Mouse (Mus musculus) thymus, adult 2 months (tissue): ENCODE measurements around the gene Chit1. TPM values are rescaled to one million over a fixed set of nuclear protein-coding genes. Genes with fewer than 3 reads are reported as not detected.

Source experiments
- DNase-seq: peaks from one replicate; pipeline ENCODE4 v3.0.0; 2021
- H3K27ac ChIP-seq: fragments of 200-500 bp; 2 replicates; pipeline ENCODE4 v1.5.1; 2012; ENCODE audit warnings: low read length, control low read depth; ENCODE audit not compliant: control insufficient read depth, insufficient read depth
- H3K27me3 ChIP-seq: fragments of 200-500 bp; 2 replicates; pipeline ENCODE4 v1.6.1; 2012; ENCODE audit warnings: mild to moderate bottlenecking, low read length, moderate library complexity, mixed read lengths; ENCODE audit not compliant: control insufficient read depth, insufficient read depth
- H3K36me3 ChIP-seq: fragments of 200-500 bp; 2 replicates; pipeline ENCODE4 v1.6.1; 2012; ENCODE audit warnings: mild to moderate bottlenecking, low read length, moderate library complexity; ENCODE audit not compliant: control insufficient read depth, insufficient read depth
- H3K4me1 ChIP-seq: fragments of 200-500 bp; replicated peaks from 2 replicates; pipeline ENCODE4 v1.6.1; 2012; ENCODE audit warnings: low read length; ENCODE audit not compliant: control insufficient read depth, insufficient read depth
- H3K4me3 ChIP-seq: fragments of 200-500 bp; 2 replicates; pipeline ENCODE4 v1.5.1; 2012; ENCODE audit warnings: mild to moderate bottlenecking, low read length, control low read depth, moderate library complexity; ENCODE audit not compliant: control insufficient read depth, insufficient read depth
- CTCF ChIP-seq: fragments of 200-500 bp; IDR thresholded peaks from 2 replicates; pipeline ENCODE4 v1.5.1; 2012; ENCODE audit warnings: mild to moderate bottlenecking, control low read depth, low read length, moderate library complexity, borderline replicate concordance; ENCODE audit not compliant: control insufficient read depth, poor library complexity, insufficient read depth; ENCODE audit errors: extremely low read depth
- POLR2A ChIP-seq: fragments of 200-500 bp; IDR thresholded peaks from 2 replicates; pipeline ENCODE4 v1.6.1; 2012; ENCODE audit warnings: mild to moderate bottlenecking, low read length, control low read depth, moderate library complexity; ENCODE audit not compliant: control insufficient read depth, poor library complexity, insufficient read depth; ENCODE audit errors: extremely low read depth
- WGBS: fragments of 180-500 bp; shearing (Covaris S2); methylation state at CpG from one replicate; pipeline ENCODE4 v1.1.7; 2018; 5-methylcytosine and 5-hydroxymethylcytosine counted together
- polyA plus RNA-seq: library from polyadenylated mRNA; depleted of rRNA; stranded (reverse); fragments of >200 nt; gene quantifications from 2 replicates; pipeline ENCODE4 v1.2.3, GENCODE M21; 2012

Chit1 gene
- polyA plus RNA-seq, 1 experiment = 0.78 TPM

DNA sequence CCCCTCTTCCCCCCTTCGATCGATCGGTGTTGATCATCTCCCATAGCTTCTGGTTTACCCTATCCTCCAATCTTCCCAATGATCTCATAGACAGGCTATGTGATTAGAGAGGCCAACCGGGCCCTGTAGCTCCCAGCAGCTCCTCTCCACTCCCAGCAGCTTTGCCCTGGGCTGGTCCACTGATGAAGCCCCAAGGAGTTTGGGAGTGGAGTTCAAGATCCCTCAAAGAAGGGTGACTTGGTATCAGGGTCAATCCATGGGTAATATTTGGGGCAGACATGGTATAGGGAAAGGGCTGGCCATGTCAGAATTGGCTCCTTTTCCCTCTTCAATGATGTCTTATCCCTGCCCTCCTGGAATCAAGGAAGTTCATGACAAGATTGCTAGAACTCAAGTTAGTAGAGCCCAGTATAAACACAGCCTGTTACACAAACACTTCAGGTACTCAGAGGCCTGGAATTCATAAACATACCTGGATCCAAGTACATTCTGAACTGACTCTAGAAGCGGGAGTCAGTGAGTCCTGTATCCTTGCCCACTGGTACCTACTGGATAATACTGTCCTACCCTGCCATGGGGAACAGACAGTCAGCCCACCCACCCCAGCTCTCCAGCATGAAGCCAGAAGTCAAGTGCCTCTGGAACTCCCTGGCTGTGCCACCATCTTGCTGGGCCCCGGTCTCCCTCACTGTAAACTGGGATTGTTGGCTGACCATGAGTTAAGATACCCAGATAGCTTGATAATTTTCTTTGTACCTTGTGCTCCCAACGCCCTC is 13.8 kb upstream of the Chit1 start:
- Histone ChIP-seq H3K27ac (no peak overlapping the region), H3K4me3 (no peak overlapping the region), H3K27me3 (no peaks in the 10 kb centered on the region), H3K4me1 (peaks cover 67% of the 10 kb centered on the region), H3K36me3 (no peaks in the 10 kb centered on the region)
- 96% methylated on average over 7 of the region's 7 CpGs for WGBS
- TF ChIP-seq POLR2A (no peak), CTCF (no peak)
- no peak for DNase-seq

DNA sequence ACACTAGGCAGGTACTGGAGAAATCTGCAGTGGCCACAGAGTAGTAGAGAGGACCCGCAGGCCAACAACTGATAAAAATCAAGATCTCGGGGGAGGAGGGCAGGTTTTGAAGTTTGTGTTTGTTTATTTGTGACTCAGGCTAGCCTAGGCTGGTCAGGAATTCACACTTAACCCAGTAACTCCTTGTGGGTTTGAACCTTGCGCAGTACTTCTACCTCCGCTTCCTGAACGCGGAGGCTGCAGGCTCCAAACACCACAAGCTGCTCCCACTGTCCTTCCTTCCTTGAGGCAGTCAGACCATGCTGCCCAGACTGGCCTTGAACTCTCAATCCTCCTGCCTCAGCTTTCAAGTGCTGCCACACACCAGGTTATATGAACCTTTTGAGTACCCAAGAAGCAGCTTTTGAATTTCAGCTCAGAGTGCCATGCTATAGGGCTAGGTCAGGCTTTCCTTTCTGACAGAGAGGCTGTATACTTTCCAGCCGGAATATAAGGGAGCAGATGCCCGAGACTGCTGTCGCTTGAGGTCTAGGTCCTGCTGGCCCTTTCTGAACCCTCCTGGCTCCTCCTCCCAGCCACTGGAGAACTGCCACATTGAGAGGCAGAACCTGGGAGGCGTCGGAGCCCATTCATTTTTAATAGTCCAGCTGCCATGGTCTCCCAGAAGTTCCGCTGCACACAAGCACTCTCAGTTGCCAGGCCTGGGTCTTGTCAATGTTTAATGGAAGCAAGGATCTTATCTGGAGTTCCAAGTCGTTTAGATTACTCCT is 12.9 kb upstream of the Chit1 start:
- peaks cover 60% of the 10 kb centered on the region for H3K4me1 ChIP-seq
- no peak for TF ChIP-seq CTCF
- no peak for TF ChIP-seq POLR2A
- H3K36me3 ChIP-seq = no peaks in the 10 kb centered on the region
- no peak overlapping the region for H3K4me3 ChIP-seq
- DNase-seq = no peak
- no peaks in the 10 kb centered on the region for H3K27me3 ChIP-seq
- H3K27ac ChIP-seq = peak overlapping the region; percentile 69
- WGBS = 71% methylated on average over 13 of the region's 13 CpGs

DNA sequence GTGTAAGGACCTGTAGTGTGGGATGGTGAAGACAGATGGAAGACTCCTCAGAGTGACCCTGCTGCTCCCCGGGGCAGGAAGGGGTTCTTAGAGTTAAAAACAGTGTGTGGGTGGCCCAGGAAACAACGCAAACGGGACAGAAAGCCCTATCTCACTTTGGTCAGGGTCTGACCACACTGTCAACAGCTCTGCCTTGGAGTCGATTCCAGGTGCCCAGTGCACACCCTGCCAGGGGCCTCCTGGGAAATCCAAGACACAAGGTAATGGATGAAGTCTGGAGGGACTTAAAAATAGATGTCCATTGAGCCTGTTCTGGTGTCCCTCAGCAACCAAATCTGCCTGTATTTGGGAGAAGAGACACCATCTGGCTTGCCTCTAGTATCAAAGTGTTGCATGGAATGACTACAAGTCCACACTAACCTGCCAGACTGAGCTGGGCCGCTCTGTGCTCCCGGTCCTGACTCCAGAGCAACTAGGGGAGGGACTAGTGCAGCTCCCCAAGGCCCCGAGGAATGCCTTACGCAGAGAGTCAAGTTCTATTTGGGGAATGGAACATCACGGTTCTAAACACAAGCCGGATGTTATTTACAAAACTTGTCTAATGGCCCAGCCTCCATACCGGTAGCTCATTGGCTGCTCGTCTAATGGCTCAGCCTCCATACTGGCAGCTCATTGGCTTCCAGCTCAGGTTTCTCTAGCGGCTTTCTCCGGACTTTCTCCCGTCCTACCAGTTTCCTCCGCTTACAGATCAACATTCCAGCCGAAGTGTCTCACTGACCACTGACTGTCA is 12.1 kb upstream of the Chit1 start:
- peaks cover 56% of the 10 kb centered on the region for H3K4me1 ChIP-seq
- DNase-seq = peak; percentile 41
- TF ChIP-seq POLR2A (0 out of 2 replicates have a peak, but pooled peaks have one; percentile 14), CTCF (no peak)
- H3K27me3 ChIP-seq = no peaks in the 10 kb centered on the region
- H3K27ac ChIP-seq = peak overlapping the region; percentile 69
- 10% methylated on average over 17 of the region's 17 CpGs for WGBS
- peak overlapping the region; percentile 69 for H3K4me3 ChIP-seq
- no peaks in the 10 kb centered on the region for H3K36me3 ChIP-seq

DNA sequence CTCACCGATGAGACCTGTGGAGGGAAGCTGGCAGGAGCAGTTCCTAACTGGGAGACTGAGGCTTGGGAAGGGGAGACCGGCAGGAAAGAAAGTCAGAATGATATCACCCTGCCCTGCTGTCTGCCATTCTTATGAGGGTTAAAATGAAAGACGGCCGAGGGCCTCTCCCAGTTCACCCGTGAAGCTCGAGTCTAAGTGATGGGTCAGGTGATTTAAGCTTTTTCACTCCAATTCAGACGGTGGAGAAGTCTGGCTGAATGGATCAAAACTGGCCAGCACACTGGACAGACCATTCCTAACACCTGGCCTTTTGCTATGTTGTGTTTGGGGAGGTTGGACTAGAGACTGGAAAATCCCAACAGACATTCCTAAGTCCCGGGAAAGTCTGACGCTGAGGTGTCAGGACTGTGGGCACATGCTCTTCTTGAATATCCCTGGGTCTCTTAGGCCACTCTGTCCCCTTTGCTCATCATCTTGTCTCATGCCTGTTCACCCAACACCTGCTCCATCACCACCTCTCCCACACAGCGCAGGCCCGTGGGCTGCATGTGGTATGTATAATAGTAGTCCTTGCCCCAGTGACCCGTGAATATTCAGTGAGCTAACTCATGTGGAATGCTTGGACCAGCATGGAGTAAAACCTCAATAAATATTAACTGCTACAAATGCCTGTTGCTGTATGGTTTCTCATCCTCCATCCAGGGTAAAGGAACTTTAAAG is 11.4 kb upstream of the Chit1 start:
- Histone ChIP-seq H3K36me3 (no peaks in the 10 kb centered on the region), H3K4me3 (peak overlapping the region; percentile 69), H3K27me3 (no peaks in the 10 kb centered on the region), H3K27ac (peak overlapping the region; percentile 69; the same call in 1 of the 2 replicates), H3K4me1 (peaks cover 52% of the 10 kb centered on the region)
- no peak for DNase-seq
- WGBS = 42% methylated on average over 12 of the region's 12 CpGs
- 0 out of 2 replicates have a peak, but pooled peaks have one; percentile 12 for TF ChIP-seq POLR2A
- TF ChIP-seq CTCF = no peak

DNA sequence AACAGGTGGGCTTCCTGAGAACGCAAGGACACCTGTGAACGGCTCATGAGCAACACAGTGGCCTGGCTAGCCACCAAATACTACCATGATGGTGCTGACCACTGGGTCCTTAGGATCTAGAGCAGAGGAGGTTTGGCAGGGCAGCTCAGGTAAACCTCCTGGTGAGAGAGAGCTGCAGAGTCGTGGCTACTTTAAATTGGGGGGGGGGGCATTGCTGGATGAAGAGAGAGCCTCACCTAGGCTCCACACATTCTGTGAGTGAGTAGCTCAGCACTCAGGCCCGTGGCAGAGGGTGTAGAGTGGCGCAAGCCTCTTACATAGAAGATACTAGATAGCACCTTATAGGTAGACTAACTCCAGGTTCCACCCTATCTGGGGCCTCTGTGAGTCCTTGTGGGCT is 10.6 kb upstream of the Chit1 start:
- WGBS = 94% methylated on average over 5 of the region's 5 CpGs
- Histone ChIP-seq H3K4me3 (no peak overlapping the region), H3K27me3 (no peaks in the 10 kb centered on the region), H3K36me3 (no peaks in the 10 kb centered on the region), H3K27ac (no peak overlapping the region), H3K4me1 (peaks cover 51% of the 10 kb centered on the region)
- TF ChIP-seq CTCF (no peak), POLR2A (no peak)
- no peak for DNase-seq
